Mouse (Mus musculus): Measurements from ENCODE around the gene Wnt2b. TPM values are rescaled to one million over a fixed set of nuclear protein-coding genes. Genes with fewer than 3 reads are reported as not detected.

Wnt2b gene
- polyA plus RNA-seq, 1 experiment from 2014 or later = 1.1 TPM

Other genes starting within 250 kb of the Wnt2b start
- 36.9 and 38.9 TPM in 2 replicates for gene Ppm1j, start 180.9 kb downstream of the Wnt2b start, polyA plus RNA-seq (2015; fragmentation: Nextera tagmentation; extraction: Ambion mirVana)
- gene Fam19a3, start 180.1 kb downstream of the Wnt2b start, polyA plus RNA-seq (2015; fragmentation: Nextera tagmentation; extraction: Ambion mirVana) = 0.99 and 1.8 TPM in 2 replicates
- 165 TPM in 2 replicates for gene Rhoc, start 173.5 kb downstream of the Wnt2b start, polyA plus RNA-seq (2015; fragmentation: Nextera tagmentation; extraction: Ambion mirVana)
- gene Mov10, start 143.4 kb downstream of the Wnt2b start, polyA plus RNA-seq (2015; fragmentation: Nextera tagmentation; extraction: Ambion mirVana) = 25.4 and 29.7 TPM in 2 replicates
- 24.8 and 29.1 TPM in 2 replicates for gene St7l, start 97.9 kb downstream of the Wnt2b start, polyA plus RNA-seq (2015; fragmentation: Nextera tagmentation; extraction: Ambion mirVana)
- 170 and 187 TPM in 2 replicates for gene Capza1, start 97.4 kb downstream of the Wnt2b start, polyA plus RNA-seq (2015; fragmentation: Nextera tagmentation; extraction: Ambion mirVana)
- 19.4 and 21.7 TPM in 2 replicates for gene Cttnbp2nl, start 91.2 kb upstream of the Wnt2b start, polyA plus RNA-seq (2015; fragmentation: Nextera tagmentation; extraction: Ambion mirVana)
- gene 4930564D02Rik, start 104.9 kb upstream of the Wnt2b start, polyA plus RNA-seq (2015; fragmentation: Nextera tagmentation; extraction: Ambion mirVana) = not detected in 2 replicates